Mouse (Mus musculus) activated CD4-positive, CD25-positive, alpha-beta regulatory T cell, adult 9 weeks (primary cell): Measurements from ENCODE around the gene Sdc3. TPM values are rescaled to one million over a fixed set of nuclear protein-coding genes. Genes with fewer than 3 reads are reported as not detected.

Experiments used
- polyA plus RNA-seq: library from polyadenylated mRNA; unstranded; fragments of 100-300 nt; shearing (Covaris generic); gene quantifications from one replicate; pipeline ENCODE4 v1.2.1, GENCODE M21; 2017

Gene Sdc3
- polyA plus RNA-seq: 0.90 TPM

GRCm38 (mm10) chr4:130792376-130793179 is at the start of gene Sdc3:
TSS of gene Sdc3 (plus strand) at chr4:130792537.

Other genes with a start within 250 kb of the Sdc3 start
- gene Nkain1, start 218.4 kb upstream of the Sdc3 start, polyA plus RNA-seq: not detected
- 120 TPM for gene Pum1, start 129.2 kb upstream of the Sdc3 start, polyA plus RNA-seq
- gene Laptm5, start 120.6 kb downstream of the Sdc3 start, polyA plus RNA-seq: 2,270 TPM
- not detected for gene Matn1, start 151.8 kb downstream of the Sdc3 start, polyA plus RNA-seq